Mouse (Mus musculus) thymus, adult 2 months (tissue): Measurements from ENCODE around the gene Hnrnpdl. TPM values are rescaled to one million over a fixed set of nuclear protein-coding genes. Genes with fewer than 3 reads are reported as not detected.

Experiments used
- DNase-seq: peaks from one replicate; pipeline ENCODE4 v3.0.0; 2021
- H3K27ac ChIP-seq: fragments of 200-500 bp; 2 replicates; pipeline ENCODE4 v1.5.1; 2012; ENCODE audit warnings: low read length, control low read depth; ENCODE audit not compliant: control insufficient read depth, insufficient read depth
- H3K27me3 ChIP-seq: fragments of 200-500 bp; 2 replicates; pipeline ENCODE4 v1.6.1; 2012; ENCODE audit warnings: mild to moderate bottlenecking, low read length, moderate library complexity, mixed read lengths; ENCODE audit not compliant: control insufficient read depth, insufficient read depth
- H3K36me3 ChIP-seq: fragments of 200-500 bp; 2 replicates; pipeline ENCODE4 v1.6.1; 2012; ENCODE audit warnings: mild to moderate bottlenecking, low read length, moderate library complexity; ENCODE audit not compliant: control insufficient read depth, insufficient read depth
- H3K4me1 ChIP-seq: fragments of 200-500 bp; replicated peaks from 2 replicates; pipeline ENCODE4 v1.6.1; 2012; ENCODE audit warnings: low read length; ENCODE audit not compliant: control insufficient read depth, insufficient read depth
- H3K4me3 ChIP-seq: fragments of 200-500 bp; 2 replicates; pipeline ENCODE4 v1.5.1; 2012; ENCODE audit warnings: mild to moderate bottlenecking, low read length, control low read depth, moderate library complexity; ENCODE audit not compliant: control insufficient read depth, insufficient read depth
- CTCF ChIP-seq: fragments of 200-500 bp; IDR thresholded peaks from 2 replicates; pipeline ENCODE4 v1.5.1; 2012; ENCODE audit warnings: mild to moderate bottlenecking, control low read depth, low read length, moderate library complexity, borderline replicate concordance; ENCODE audit not compliant: control insufficient read depth, poor library complexity, insufficient read depth; ENCODE audit errors: extremely low read depth
- POLR2A ChIP-seq: fragments of 200-500 bp; IDR thresholded peaks from 2 replicates; pipeline ENCODE4 v1.6.1; 2012; ENCODE audit warnings: mild to moderate bottlenecking, low read length, control low read depth, moderate library complexity; ENCODE audit not compliant: control insufficient read depth, poor library complexity, insufficient read depth; ENCODE audit errors: extremely low read depth
- WGBS: fragments of 180-500 bp; shearing (Covaris S2); methylation state at CpG from one replicate; pipeline ENCODE4 v1.1.7; 2018; 5-methylcytosine and 5-hydroxymethylcytosine counted together
- polyA plus RNA-seq: library from polyadenylated mRNA; depleted of rRNA; stranded (reverse); fragments of >200 nt; gene quantifications from 2 replicates; pipeline ENCODE4 v1.2.3, GENCODE M21; 2012; rRNA removed

Gene Hnrnpdl
- polyA plus RNA-seq, result 142 and 148 TPM in 2 replicates

DNA sequence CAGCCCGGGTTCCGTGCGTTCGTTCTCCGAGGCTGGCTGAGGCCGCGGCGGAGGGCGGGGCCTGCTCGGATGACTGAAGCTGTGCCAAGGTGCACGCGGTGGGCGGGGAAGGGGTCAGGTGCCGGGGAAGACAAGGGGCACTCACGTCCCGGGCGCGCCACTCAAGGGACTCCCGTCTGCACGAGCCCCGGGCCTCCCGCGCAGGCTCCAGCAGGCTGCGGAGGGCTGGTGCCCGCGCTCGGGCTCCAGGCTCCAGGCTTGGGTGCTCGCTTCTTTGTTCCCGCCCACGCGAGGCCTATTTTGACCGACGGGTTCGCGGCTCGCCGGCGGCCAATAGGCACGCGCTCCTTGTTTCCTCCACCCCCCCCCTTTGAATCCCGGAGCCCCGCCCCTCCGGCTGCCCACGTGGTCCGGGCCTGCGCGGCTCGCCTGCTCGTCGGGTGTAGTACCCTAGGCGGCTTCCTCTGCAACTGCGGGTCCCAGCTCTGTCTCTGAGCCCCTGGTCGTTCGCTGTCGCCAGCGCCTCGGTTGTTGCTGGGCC, at the start of gene Hnrnpdl, which contains the start of gene Enoph1:
Gene Hnrnpdl, minus strand, starts transcription at position 63 of the 541 bp plus-strand sequence.
Gene Enoph1, plus strand, starts transcription at position 384 of the 541 bp plus-strand sequence.
- peak; percentile 92 for DNase-seq
- peaks cover 6% of the 10 kb centered on the region for H3K4me1 ChIP-seq
- WGBS, result under 1% methylated on average over 57 of the region's 57 CpGs
- TF ChIP-seq POLR2A, result 0 out of 2 replicates have a peak, but pooled peaks have one; percentile 29
- TF ChIP-seq CTCF, result no peak; the same call in 1 of the 2 replicates
- peak within 1 kb of the TSS; percentile 49 for H3K27ac ChIP-seq
- H3K36me3 ChIP-seq, result peaks cover 16% of the 10 kb centered on the region
- no peaks in the 10 kb centered on the region for H3K27me3 ChIP-seq
- peak within 1 kb of the TSS; percentile 79 for H3K4me3 ChIP-seq

DNA sequence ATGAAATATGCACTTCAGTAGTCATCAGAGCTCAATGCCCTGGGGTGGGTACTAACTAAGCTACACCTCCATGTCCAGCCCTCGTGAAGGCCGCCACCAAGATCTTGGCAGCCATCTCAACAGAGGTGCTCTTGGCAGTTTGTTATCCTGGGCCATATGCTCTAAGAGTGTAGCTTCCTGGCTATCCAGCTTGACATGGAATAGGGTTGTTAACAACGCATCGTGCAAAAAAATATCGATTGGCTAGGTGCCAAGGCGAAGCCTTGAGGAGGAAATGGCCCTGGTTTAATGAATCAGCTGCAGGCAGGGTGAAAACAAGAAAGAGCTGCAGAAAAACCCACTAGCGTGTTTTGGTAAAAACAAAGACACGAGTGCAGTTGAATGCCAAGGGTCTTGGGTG, 45.6 kb upstream of the Hnrnpdl start:
- Histone ChIP-seq H3K36me3 (no peaks in the 10 kb centered on the region), H3K4me3 (no peak overlapping the region), H3K27ac (no peak overlapping the region), H3K4me1 (peaks cover 2% of the 10 kb centered on the region; the same call in 1 of the 2 replicates), H3K27me3 (no peaks in the 10 kb centered on the region)
- 76% methylated on average over 8 of the region's 8 CpGs for WGBS
- DNase-seq, result no peak
- TF ChIP-seq CTCF (no peak), POLR2A (no peak)

DNA sequence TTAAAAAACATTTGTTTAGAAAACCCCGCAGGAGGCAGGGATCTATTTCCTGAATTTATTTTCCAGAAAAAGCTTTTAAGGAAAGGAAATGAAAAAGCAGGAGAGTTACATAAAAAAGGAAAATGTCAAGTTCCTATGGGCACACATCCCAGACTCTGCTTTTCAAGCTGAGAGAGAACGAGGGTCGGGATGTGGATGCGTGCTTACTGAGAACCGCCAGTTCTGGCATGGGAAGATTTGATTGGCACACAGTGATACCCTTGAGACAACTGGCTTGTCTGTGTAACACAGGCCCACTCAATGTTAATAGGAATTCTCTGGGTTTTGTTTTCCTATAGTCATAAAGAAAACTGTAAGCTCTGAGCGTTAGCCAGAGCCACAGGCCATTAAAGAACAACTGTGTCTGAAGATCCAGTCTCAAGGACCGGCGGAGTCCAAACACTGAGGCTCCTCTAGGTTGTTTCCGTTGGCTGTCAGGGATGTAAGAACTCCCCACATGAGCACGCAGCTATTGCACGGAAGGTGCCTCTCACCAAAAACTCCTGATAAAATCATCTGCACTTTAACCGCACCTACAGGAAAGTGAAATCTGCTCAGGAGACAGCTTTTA, 44.6 kb upstream of the Hnrnpdl start:
- DNase-seq, result no peak
- Histone ChIP-seq H3K4me3 (no peak overlapping the region), H3K27ac (no peak overlapping the region), H3K36me3 (no peaks in the 10 kb centered on the region), H3K4me1 (peaks cover 6% of the 10 kb centered on the region; the same call in 1 of the 2 replicates), H3K27me3 (no peaks in the 10 kb centered on the region)
- 85% methylated on average over 12 of the region's 12 CpGs for WGBS
- TF ChIP-seq CTCF (no peak), POLR2A (no peak)

DNA sequence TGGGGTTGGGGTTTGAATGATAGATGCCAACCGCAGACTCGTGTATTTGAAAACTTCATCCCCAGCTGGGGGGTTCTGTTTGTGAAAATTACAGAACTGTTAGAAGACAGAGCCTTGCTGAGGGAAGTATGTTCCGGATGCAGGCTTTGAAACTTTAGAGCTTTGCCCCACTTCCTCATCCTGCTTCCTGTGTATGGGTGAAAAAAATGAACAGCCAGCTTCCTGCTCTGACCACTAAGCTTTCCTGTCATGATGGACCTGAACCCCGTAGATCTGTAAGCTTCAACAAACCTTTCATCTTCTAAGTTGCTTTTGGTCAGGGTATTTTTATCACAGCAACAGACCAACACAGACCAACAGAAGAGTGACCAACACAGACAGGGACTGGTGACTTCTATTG, 42.5 kb upstream of the Hnrnpdl start:
- Histone ChIP-seq H3K4me3 (no peak overlapping the region), H3K36me3 (no peaks in the 10 kb centered on the region), H3K4me1 (peaks cover 9% of the 10 kb centered on the region; the same call in 1 of the 2 replicates), H3K27ac (no peak overlapping the region), H3K27me3 (no peaks in the 10 kb centered on the region)
- no peak for DNase-seq
- TF ChIP-seq POLR2A, result no peak
- no peak for TF ChIP-seq CTCF
- WGBS, result 20% methylated on average over 4 of the region's 4 CpGs

DNA sequence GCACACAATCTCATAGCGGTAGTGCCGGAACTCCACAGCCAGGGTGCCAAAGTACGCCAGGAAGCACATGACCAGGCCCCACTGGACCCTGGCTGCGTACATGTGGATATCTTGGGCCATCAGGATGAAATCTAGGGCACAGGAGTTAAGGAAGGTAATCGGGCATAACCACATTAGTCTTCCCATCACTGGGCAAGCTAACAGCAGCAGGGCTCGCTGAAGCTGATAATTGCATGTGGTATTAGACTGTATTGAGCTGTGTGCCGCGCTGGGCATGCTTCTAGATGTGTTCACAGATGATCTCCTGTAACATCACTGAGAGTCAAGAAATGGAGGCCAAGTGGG, 40.4 kb upstream of the Hnrnpdl start:
- TF ChIP-seq CTCF (no peak), POLR2A (no peak)
- no peak overlapping the region for H3K27ac ChIP-seq
- 86% methylated on average over 8 of the region's 8 CpGs for WGBS
- DNase-seq, result no peak
- H3K4me1 ChIP-seq, result peaks cover 9% of the 10 kb centered on the region; the same call in 1 of the 2 replicates
- H3K36me3 ChIP-seq, result no peaks in the 10 kb centered on the region
- no peak overlapping the region for H3K4me3 ChIP-seq
- H3K27me3 ChIP-seq, result no peaks in the 10 kb centered on the region

DNA sequence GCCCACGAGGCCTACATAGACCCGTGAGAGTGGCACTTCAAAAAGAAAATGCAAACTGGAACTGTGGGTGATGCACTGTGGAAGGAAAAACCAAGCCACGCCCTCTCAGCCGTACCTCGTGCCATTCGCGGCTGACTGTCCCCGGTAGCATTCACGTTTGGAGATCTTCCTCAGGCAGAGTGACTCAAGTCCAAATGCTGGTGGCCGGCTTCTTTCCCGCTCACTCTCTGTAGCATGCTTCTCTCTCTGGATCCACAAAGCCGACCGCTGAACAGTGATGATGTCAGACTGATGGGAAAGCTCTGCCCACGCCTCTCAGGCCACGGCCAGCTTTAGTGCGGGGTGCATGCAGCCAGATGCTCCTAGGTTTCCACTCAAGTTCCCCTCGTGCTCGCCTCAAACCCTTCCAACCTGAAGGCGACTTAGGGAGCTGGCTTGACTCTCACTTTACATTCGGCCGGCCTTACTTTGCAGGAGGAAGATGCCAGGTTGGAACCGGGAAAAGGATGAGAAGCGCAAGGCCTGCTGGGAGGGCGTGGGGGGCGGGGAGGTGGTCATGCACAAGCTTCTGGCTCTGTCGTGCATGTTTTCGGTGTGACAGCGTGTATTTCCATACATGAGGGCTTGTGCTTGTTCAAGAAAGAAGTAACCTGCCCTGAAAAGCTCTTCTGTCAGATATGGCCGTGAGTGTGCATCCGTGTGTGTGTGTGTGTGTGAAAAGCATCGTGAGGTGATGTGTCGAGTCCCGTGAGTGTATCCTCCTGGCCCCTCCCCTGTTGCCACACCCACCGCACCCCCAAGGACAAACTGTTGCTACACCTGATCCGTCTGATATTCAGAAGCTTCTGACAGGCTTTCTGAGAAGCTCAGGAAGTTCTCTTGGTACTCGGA, 39.8 kb upstream of the Hnrnpdl start:
- DNase-seq, result peak; percentile 20
- WGBS, result 52% methylated on average over 36 of the region's 36 CpGs

DNA sequence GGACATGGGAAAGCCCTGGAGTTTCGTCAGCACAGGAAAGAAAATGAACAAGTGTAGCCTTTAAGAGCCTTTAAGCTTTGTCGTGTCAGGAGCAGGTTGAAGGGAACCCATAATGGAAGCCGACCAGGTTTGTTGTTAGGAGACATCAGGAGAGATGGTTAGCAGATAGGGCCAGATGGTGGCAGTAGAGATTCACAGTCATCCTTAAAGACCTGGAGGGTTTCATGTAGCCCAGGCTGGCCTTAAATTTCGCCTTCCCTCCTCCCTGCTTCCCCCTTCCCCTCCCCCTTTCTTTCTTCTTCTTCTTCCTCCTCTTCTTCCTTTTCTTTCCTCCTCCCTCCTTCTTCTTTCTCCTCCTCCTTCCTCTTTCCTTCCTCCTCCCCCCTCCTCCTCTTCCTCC, 35.1 kb upstream of the Hnrnpdl start:
- no peak overlapping the region for H3K4me3 ChIP-seq
- no peaks in the 10 kb centered on the region for H3K27me3 ChIP-seq
- 70% methylated on average over 4 of the region's 4 CpGs for WGBS
- no peaks in the 10 kb centered on the region for H3K36me3 ChIP-seq
- peak; percentile 19 for DNase-seq
- no peak for TF ChIP-seq CTCF
- peaks cover 7% of the 10 kb centered on the region; the same call in 1 of the 2 replicates for H3K4me1 ChIP-seq
- H3K27ac ChIP-seq, result no peak overlapping the region

More for the DNA sequence above, 39.8 kb upstream of the Hnrnpdl start:
- H3K4me1 ChIP-seq, result peaks cover 9% of the 10 kb centered on the region; the same call in 1 of the 2 replicates
- no peak overlapping the region for H3K27ac ChIP-seq
- H3K27me3 ChIP-seq, result no peaks in the 10 kb centered on the region
- no peak for TF ChIP-seq CTCF
- no peak for TF ChIP-seq POLR2A
- H3K4me3 ChIP-seq, result peak overlapping the region; percentile 27
- H3K36me3 ChIP-seq, result no peaks in the 10 kb centered on the region
